Mouse (Mus musculus) embryonic fibroblast, embryonic 13.5 days (primary cell): Measurements from ENCODE around the gene Prkch. TPM values are rescaled to one million over a fixed set of nuclear protein-coding genes. Genes with fewer than 3 reads are reported as not detected.

ENCODE experiments used
- H3K27ac ChIP-seq: 2 replicates; pipeline ENCODE4 v1.5.1; 2012; ENCODE audit warnings: low read length, control low read depth, inconsistent platforms; ENCODE audit not compliant: insufficient read depth
- H3K4me1 ChIP-seq: 2 replicates; pipeline ENCODE4 v1.6.1; 2011; ENCODE audit warnings: low read length; ENCODE audit not compliant: control insufficient read depth, insufficient read depth
- H3K4me3 ChIP-seq: 2 replicates; pipeline ENCODE4 v1.5.1; 2011; ENCODE audit warnings: mild to moderate bottlenecking, control low read depth, low read length; ENCODE audit not compliant: insufficient read depth
- CTCF ChIP-seq: IDR thresholded peaks from 2 replicates; pipeline ENCODE4 v1.5.1; 2011; ENCODE audit warnings: mild to moderate bottlenecking, control low read depth, low read length, moderate library complexity, borderline replicate concordance; ENCODE audit not compliant: insufficient read depth
- POLR2A ChIP-seq: IDR thresholded peaks from 2 replicates; pipeline ENCODE4 v1.6.1; 2011; ENCODE audit warnings: low read depth, mild to moderate bottlenecking, control low read depth, low read length, moderate library complexity
- polyA plus RNA-seq: library from polyadenylated mRNA; stranded (reverse); fragments of >200 nt; gene quantifications from 2 replicates; pipeline ENCODE4 v1.2.4, GENCODE M21; 2011; ENCODE audit warnings: low read depth; ENCODE audit not compliant: missing spikeins, insufficient read length

Gene Prkch
- polyA plus RNA-seq, 1 experiment, result 1.3 TPM

DNA sequence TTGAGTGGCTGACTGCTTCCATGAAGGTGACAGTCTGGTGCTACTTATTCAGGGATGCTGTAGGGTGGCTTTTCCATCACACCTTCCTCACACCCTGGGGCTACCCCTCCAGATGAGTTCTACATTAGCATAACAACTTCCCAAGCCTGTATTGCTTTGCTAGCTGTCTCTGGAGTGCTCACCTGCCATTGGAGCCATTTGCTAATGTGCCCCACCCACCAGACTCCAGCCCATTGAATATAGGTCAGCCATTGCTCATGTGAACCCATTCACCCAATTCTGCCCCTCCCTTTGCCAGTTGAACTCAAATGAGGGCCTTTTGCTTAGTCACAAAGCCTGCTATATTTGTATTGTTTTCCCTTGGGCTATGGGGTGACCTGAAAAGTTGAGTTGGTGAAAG is 135.2 kb downstream of the Prkch start:
- no peak overlapping the region for H3K4me3 ChIP-seq
- H3K4me1 ChIP-seq, result no peaks in the 10 kb centered on the region
- no peak overlapping the region for H3K27ac ChIP-seq
- TF ChIP-seq CTCF (no peak), POLR2A (no peak)

- no peak overlapping the region for H3K27ac ChIP-seq
- H3K4me3 ChIP-seq, result no peak overlapping the region
- TF ChIP-seq CTCF (no peak), POLR2A (no peak)
These were observed 135.9 kb downstream of the Prkch start for GRCm38 (mm10) chr12:73720466-73720865.

GRCm38 (mm10) chr12:73722060-73722459 is 137.5 kb downstream of the Prkch start:
- peaks cover 10% of the 10 kb centered on the region for H3K4me1 ChIP-seq
- no peak for TF ChIP-seq CTCF
- no peak for TF ChIP-seq POLR2A
- no peak overlapping the region for H3K27ac ChIP-seq
- H3K4me3 ChIP-seq, result no peak overlapping the region

More at GRCm38 (mm10) chr12:73720466-73720865, 135.9 kb downstream of the Prkch start:
- peaks cover 2% of the 10 kb centered on the region for H3K4me1 ChIP-seq

DNA sequence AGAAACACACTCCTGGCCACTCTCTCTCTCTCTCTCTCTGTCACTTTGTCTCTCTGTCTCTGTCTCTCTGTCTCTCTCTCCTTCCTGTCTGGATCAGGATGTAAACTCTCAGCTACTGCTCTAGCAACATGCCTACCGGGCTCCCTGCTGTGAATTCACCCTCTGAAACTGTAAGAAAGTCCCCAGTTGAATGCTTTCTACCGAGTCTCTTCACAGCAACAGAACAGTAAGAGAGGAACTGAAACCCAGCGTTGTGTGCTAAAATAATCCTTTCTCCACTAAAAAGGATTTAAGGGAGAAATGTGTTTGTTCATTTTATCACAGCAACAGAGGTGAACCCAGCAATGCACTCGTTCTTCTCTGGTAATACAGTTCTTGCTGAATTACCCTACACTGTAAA is 138.5 kb downstream of the Prkch start:
- no peak for TF ChIP-seq POLR2A
- TF ChIP-seq CTCF, result no peak
- Histone ChIP-seq H3K4me1 (peaks cover 10% of the 10 kb centered on the region), H3K27ac (no peak overlapping the region), H3K4me3 (no peak overlapping the region)

DNA sequence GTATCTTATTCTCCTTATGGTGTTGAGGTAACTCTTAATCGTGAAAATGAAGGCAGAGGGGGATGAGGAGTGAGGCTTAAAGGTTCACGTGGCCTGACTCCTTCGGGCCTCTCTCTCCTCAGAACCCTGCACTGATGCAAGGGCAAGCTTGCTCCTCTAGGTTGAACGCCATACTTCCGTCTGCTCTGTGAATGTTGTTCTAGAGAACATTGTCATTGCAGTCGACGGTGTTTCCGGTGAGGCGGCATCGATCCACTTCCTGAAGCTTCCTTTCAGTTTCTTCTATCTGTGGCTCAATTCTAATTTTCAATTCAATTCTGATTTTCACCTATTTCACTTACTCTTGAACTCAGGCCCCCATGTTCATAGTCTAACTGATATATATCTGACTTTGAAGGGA is 139.3 kb downstream of the Prkch start:
- Histone ChIP-seq H3K4me1 (peaks cover 10% of the 10 kb centered on the region), H3K27ac (no peak overlapping the region), H3K4me3 (no peak overlapping the region)
- TF ChIP-seq POLR2A, result no peak
- no peak for TF ChIP-seq CTCF

GRCm38 (mm10) chr12:73725825-73726604 is 141.4 kb downstream of the Prkch start:
- H3K27ac ChIP-seq, result peak overlapping the region; percentile 94
- H3K4me1 ChIP-seq, result peaks cover 10% of the 10 kb centered on the region
- no peak overlapping the region for H3K4me3 ChIP-seq
- no peak for TF ChIP-seq POLR2A
- TF ChIP-seq CTCF, result no peak

- Histone ChIP-seq H3K27ac (no peak overlapping the region), H3K4me1 (peaks cover 10% of the 10 kb centered on the region), H3K4me3 (no peak overlapping the region)
- TF ChIP-seq CTCF (no peak), POLR2A (no peak)
These were observed 142.4 kb downstream of the Prkch start for GRCm38 (mm10) chr12:73727046-73727445.

DNA sequence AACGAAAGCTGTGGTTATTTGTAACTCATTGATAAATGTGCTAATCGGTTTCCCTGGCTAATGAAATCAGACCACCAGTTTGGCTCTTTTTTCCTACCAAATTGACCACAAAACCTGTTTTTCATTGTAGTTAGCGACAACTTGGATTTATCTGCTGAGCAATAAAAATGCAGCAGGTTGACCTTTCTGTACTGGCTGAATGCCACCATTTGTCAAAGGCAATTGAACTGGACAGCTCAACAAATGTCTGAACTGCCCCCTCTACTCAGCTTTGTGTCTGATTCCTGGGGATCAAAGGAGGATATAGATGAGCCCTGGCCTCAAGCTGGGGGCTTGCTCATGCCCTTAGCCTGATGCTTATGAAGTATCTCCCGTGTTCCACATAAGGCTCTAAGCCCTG is 146.0 kb downstream of the Prkch start:
- no peak overlapping the region for H3K27ac ChIP-seq
- TF ChIP-seq POLR2A, result no peak
- no peak for TF ChIP-seq CTCF
- peaks cover 6% of the 10 kb centered on the region for H3K4me1 ChIP-seq
- no peak overlapping the region for H3K4me3 ChIP-seq

DNA sequence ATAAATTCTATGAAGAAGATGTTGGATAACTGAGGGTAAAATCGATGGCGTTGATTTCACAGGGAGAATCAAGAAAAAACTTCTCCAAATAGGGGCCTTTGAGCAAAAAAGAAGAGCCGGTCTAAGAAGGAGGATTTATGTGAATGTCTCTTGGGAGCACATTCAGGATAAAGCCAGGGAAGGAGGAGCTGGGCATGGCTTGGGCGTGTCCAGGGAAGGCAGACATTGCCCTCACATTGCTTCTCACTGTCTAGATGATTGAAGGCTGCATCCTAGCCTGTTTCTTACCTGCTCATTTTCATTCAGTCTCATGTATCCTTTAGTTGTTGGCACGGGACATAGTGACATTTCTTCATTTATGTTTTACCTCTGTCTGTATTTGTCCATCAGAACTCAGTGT is 146.5 kb downstream of the Prkch start:
- TF ChIP-seq POLR2A (no peak), CTCF (no peak)
- peaks cover 5% of the 10 kb centered on the region for H3K4me1 ChIP-seq
- no peak overlapping the region for H3K27ac ChIP-seq
- no peak overlapping the region for H3K4me3 ChIP-seq

GRCm38 (mm10) chr12:73731848-73732540 is 147.4 kb downstream of the Prkch start:
- Histone ChIP-seq H3K4me1 (no peaks in the 10 kb centered on the region), H3K27ac (no peak overlapping the region), H3K4me3 (no peak overlapping the region)
- TF ChIP-seq POLR2A (no peak), CTCF (no peak)
